Mouse (Mus musculus) embryonic facial prominence, embryonic 11.5 days (tissue): Measurements from ENCODE around the gene Stxbp6. TPM values are rescaled to one million over a fixed set of nuclear protein-coding genes. Genes with fewer than 3 reads are reported as not detected.

Experiments used
- ATAC-seq: fragments of 200-750 bp; cut with Nextera tagmentation; replicated peaks from 2 replicates; pipeline ENCODE4 v1.8.0; 2017; ENCODE audit warnings: low read depth; ENCODE audit not compliant: insufficient number of reproducible peaks, low FRiP score, low TSS enrichment
- DNase-seq: peaks from one replicate; pipeline ENCODE4 v3.0.0-alpha.2; 2015; ENCODE audit warnings: low spot score
- H3K27ac ChIP-seq: fragments of 300-500 bp; sonication (generic); replicated peaks from 2 replicates; pipeline ENCODE4 v1.5.1; 2014; ENCODE audit warnings: mild to moderate bottlenecking, low read depth, low read length, control low read depth
- H3K27me3 ChIP-seq: fragments of 300-500 bp; sonication (generic); 2 replicates; pipeline ENCODE4 v1.6.1; 2014; ENCODE audit warnings: mild to moderate bottlenecking, low read length, moderate library complexity, mixed read lengths; ENCODE audit not compliant: control insufficient read depth, insufficient read depth
- H3K36me3 ChIP-seq: fragments of 300-500 bp; sonication (generic); replicated peaks from 2 replicates; pipeline ENCODE4 v1.6.1; 2014; ENCODE audit warnings: low read depth, mild to moderate bottlenecking, low read length, moderate library complexity, mixed read lengths; ENCODE audit not compliant: control insufficient read depth, insufficient read depth
- H3K4me1 ChIP-seq: fragments of 300-500 bp; sonication (generic); 2 replicates; pipeline ENCODE4 v1.6.1; 2014; ENCODE audit warnings: low read length, mixed read lengths; ENCODE audit not compliant: control insufficient read depth, insufficient read depth
- H3K4me2 ChIP-seq: fragments of 300-500 bp; sonication (generic); 2 replicates; pipeline ENCODE4 v1.6.1; 2014; ENCODE audit warnings: low read depth, mild to moderate bottlenecking, control low read depth, low read length, moderate library complexity
- H3K4me3 ChIP-seq: fragments of 300-500 bp; sonication (generic); 2 replicates; pipeline ENCODE4 v1.5.1; 2014; ENCODE audit warnings: low read depth, low read length, control low read depth
- H3K9ac ChIP-seq: fragments of 300-500 bp; sonication (generic); replicated peaks from 2 replicates; pipeline ENCODE4 v1.6.1; 2014; ENCODE audit warnings: mild to moderate bottlenecking, control low read depth, low read length
- H3K9me3 ChIP-seq: fragments of 300-500 bp; sonication (generic); replicated peaks from 2 replicates; pipeline ENCODE4 v1.6.1; 2016; ENCODE audit warnings: mild to moderate bottlenecking, low read length, inconsistent platforms, mixed read lengths; ENCODE audit not compliant: control insufficient read depth
- WGBS: fragments of 180-500 bp; shearing (Covaris S2); extraction: QIAGEN DNeasy Blood & Tissue Kit; methylation state at CpG from one replicate; pipeline ENCODE4 v1.1.7; 2014; 5-methylcytosine and 5-hydroxymethylcytosine counted together
- polyA plus RNA-seq: library from polyadenylated mRNA; unstranded; fragments of >200 nt; fragmentation: Nextera tagmentation; extraction: Ambion mirVana; gene quantifications from 2 replicates; pipeline ENCODE4 v1.2.1, GENCODE M21; 2014

The Stxbp6 gene
- polyA plus RNA-seq, 1 experiment from 2014 or later, result 8.9 TPM

DNA sequence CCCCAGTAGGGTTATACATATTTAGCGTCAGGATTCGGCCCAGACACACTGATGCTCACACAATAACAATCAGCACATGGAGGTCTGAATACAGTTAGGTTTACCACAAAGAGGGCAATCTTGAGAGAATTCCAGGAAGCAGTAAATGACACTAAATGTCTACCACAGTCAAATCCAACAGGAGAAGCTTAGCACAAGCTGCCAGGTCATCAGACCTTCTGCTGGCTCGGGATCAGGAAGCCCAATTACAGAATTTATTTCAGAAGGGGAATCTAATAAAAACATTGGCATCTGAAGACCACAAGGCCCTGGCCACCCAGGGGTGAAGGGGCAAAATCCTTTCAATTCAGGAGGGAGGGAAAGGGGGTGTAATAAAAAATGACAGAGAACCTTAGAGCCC lies 6.8 kb downstream of the Stxbp6 start:
- WGBS, result 26% methylated on average over 3 of the region's 3 CpGs
- Histone ChIP-seq H3K4me1 (no peaks in the 10 kb centered on the region), H3K27ac (no peak overlapping the region), H3K4me2 (no peak overlapping the region), H3K36me3 (no peaks in the 10 kb centered on the region), H3K4me3 (no peak overlapping the region), H3K9me3 (no peaks in the 10 kb centered on the region), H3K27me3 (no peaks in the 10 kb centered on the region; the same call in 1 of the 2 replicates), H3K9ac (no peak overlapping the region)
- no peak for ATAC-seq
- DNase-seq, result no peak

DNA sequence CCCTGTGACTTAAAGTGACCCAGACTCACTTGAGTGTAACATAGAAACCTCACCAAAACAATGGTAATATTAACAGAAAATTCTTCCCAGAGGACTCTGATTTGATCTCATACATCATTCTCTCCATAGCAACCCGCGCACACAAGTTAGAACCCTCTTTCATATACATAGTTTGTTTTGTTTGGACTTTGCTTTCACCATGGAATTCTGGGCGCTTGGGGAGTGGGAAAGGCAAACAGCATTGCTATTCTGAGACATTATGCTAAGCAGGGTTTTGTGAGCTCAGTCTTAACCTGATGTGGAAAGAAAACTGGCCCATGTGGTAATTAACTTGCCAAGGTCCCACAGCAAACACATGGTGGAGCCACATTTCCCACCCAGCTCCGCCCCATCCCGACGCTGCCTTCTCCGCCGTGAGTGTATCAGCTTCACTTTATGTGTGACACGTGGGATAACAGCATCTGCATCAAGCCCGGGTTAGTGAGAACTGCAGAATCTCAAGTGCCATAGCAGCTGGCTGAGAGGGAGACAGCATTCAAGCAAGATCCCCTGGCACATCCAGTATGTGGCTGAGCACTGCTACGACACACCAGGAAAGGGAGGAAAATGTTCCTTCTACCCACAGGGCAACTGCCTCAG lies 7.3 kb downstream of the Stxbp6 start:
- peak; percentile 32 for DNase-seq
- Histone ChIP-seq H3K27ac (no peak overlapping the region), H3K27me3 (no peaks in the 10 kb centered on the region), H3K4me3 (no peak overlapping the region), H3K4me1 (no peaks in the 10 kb centered on the region), H3K9me3 (no peaks in the 10 kb centered on the region), H3K36me3 (no peaks in the 10 kb centered on the region), H3K9ac (no peak overlapping the region), H3K4me2 (no peak overlapping the region)
- WGBS, result 32% methylated on average over 11 of the region's 11 CpGs
- ATAC-seq, result no peak

DNA sequence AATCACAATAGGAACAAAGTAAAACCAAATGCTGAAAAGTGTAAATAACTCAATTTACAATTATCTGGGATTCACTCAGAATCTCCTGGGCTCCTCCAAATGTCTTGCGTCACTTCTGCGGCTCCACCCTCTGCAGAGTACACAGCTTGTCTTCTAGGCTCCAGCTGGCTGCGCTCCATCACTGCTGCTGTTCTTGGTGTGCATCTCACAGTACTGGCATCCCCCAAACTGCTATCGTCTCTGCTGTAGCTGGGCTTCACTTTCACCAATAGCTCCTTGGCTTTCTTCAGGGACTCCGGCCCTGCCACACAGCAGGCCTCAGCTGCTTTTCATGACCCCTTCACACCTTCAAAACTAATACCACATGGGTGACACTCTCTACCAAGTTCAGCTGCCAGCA lies 10.9 kb downstream of the Stxbp6 start:
- Histone ChIP-seq H3K4me3 (no peak overlapping the region), H3K27me3 (no peaks in the 10 kb centered on the region), H3K36me3 (no peaks in the 10 kb centered on the region), H3K9ac (no peak overlapping the region), H3K9me3 (no peaks in the 10 kb centered on the region), H3K4me1 (no peaks in the 10 kb centered on the region), H3K4me2 (no peak overlapping the region), H3K27ac (no peak overlapping the region)
- ATAC-seq (no peak), DNase-seq (no peak)
- WGBS, result 80% methylated on average over 5 of the region's 5 CpGs

DNA sequence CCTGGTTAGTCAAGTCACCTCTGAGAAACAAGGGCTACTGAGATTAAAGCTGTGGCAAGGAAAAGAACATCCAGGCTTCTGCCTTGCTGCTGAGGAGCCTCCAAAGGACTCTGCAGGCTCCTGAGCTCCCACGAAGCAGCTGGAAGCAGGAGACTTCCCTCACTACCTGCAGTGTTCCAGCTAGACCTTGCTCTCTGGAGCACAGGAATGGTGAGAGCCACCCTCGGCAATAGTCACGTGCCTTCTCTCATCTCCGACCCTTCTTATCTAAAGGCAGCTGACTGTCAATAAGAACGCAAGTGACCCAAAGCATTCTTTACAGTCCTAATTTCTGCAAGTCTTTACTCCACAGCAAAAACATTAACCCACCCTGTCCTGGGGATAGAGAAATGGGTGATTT lies 13.2 kb downstream of the Stxbp6 start:
- 63% methylated on average over 5 of the region's 5 CpGs for WGBS
- Histone ChIP-seq H3K4me3 (no peak overlapping the region), H3K27ac (no peak overlapping the region), H3K9me3 (no peaks in the 10 kb centered on the region), H3K9ac (no peak overlapping the region), H3K27me3 (no peaks in the 10 kb centered on the region), H3K36me3 (no peaks in the 10 kb centered on the region), H3K4me1 (no peaks in the 10 kb centered on the region), H3K4me2 (no peak overlapping the region)
- no peak for ATAC-seq
- no peak for DNase-seq

DNA sequence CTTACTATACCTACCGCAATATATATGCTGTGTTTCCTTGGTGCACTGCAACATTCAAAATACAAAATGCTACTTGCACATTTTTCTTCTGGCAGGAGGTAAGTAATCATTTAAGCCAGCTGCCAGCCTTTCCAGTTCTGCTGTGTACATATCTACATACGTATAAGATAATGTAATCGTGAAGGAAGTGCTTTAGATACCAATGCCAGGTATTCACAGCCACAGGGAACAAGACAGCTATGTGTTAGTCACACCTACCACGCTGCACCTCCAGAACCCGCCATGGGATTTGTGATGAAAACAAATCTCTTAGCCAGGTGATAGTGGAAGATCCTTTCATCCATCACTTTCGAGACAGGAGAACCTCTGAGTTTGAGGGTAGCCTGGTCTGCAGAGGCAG lies 13.7 kb downstream of the Stxbp6 start:
- Histone ChIP-seq H3K9ac (no peak overlapping the region), H3K27me3 (no peaks in the 10 kb centered on the region), H3K9me3 (no peaks in the 10 kb centered on the region), H3K27ac (no peak overlapping the region), H3K36me3 (no peaks in the 10 kb centered on the region), H3K4me2 (no peak overlapping the region), H3K4me1 (no peaks in the 10 kb centered on the region), H3K4me3 (no peak overlapping the region)
- DNase-seq (no peak), ATAC-seq (no peak)
- WGBS, result 88% methylated on average over 6 of the region's 6 CpGs

DNA sequence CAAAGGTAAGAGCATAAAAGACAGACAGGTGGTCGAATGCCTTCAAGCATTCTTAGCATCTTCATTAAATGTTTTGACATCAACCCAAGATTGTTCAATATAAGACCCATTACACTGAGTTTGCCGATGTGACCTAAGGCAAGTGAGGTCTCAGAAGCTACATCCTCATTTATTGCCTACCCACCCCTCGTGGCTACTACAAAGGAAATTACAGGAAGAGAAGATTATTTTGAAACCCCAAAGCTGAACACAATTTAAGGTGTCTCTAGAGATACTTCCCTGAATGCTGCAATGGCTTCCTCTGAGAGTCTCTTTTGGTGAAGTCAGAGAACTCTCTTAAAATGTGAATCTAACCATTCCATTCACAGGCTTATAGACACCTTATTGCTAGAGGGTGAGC lies 16.5 kb downstream of the Stxbp6 start:
- H3K4me3 ChIP-seq, result no peak overlapping the region
- H3K4me2 ChIP-seq, result no peak overlapping the region
- H3K27me3 ChIP-seq, result no peaks in the 10 kb centered on the region
- H3K4me1 ChIP-seq, result no peaks in the 10 kb centered on the region
- ATAC-seq, result no peak
- H3K9me3 ChIP-seq, result no peaks in the 10 kb centered on the region
- H3K9ac ChIP-seq, result no peak overlapping the region
- 68% methylated on average over 3 of the region's 3 CpGs for WGBS
- no peaks in the 10 kb centered on the region for H3K36me3 ChIP-seq
- no peak for DNase-seq
- no peak overlapping the region for H3K27ac ChIP-seq

DNA sequence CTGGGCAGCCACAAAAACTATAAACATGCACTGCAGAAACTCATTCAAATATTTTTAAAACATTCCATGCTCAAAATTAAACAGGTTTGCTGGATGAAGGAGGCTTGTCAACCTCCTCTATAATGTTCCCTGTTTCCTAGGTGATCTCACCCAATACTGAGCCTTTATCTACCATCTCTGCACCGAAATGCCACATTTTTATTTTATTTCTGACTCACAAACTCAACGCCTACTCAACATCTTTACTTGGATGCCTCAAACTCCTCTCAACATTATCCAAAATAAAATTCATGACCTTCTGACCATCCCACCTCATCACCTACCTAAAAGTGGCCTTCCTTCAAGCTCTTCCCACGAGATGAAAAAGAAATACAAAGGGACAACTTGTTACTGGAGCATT lies 18.1 kb downstream of the Stxbp6 start:
- Histone ChIP-seq H3K4me3 (no peak overlapping the region), H3K36me3 (no peaks in the 10 kb centered on the region), H3K4me2 (no peak overlapping the region), H3K4me1 (no peaks in the 10 kb centered on the region), H3K9ac (no peak overlapping the region), H3K27ac (no peak overlapping the region), H3K9me3 (no peaks in the 10 kb centered on the region), H3K27me3 (no peaks in the 10 kb centered on the region)
- 87% methylated on average over 3 of the region's 3 CpGs for WGBS
- no peak for ATAC-seq
- no peak for DNase-seq

DNA sequence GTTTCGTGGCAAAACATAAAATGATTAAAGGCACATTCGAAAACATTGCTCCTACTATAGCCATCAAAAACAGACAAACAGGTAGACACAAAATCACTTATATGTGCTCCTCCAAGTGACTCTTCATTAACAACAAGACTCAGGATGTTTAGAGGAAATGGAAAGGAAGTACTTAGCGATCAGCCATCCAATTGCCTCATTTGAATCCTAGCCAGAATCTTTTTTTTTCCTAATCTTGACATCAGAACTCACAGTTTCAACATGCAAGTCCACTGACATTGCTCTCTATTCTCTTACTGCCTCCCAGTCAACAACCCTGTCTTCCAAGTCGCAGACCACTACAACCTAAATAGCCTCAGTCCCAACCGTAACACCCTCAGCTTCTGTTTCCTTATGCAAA lies 21.2 kb downstream of the Stxbp6 start:
- 91% methylated on average over 5 of the region's 5 CpGs for WGBS

More for the DNA sequence above, 21.2 kb downstream of the Stxbp6 start:
- H3K9me3 ChIP-seq, result no peaks in the 10 kb centered on the region
- no peak overlapping the region for H3K4me2 ChIP-seq
- no peak overlapping the region for H3K9ac ChIP-seq
- H3K27me3 ChIP-seq, result no peaks in the 10 kb centered on the region
- ATAC-seq, result no peak
- DNase-seq, result no peak
- H3K4me3 ChIP-seq, result no peak overlapping the region
- H3K27ac ChIP-seq, result no peak overlapping the region
- H3K36me3 ChIP-seq, result no peaks in the 10 kb centered on the region
- H3K4me1 ChIP-seq, result no peaks in the 10 kb centered on the region
